Mouse (Mus musculus): ENCODE results near the gene Nrgn.

GRCm38 (mm10) chr9:37595570-37595969, 42.9 kb upstream of the Nrgn start:
- TF ChIP-seq CTCF (IDR thresholded peaks at IDR 0.05; ENCODE audit: low read depth, low read length) (no peak), TAL1 (conservative IDR thresholded peaks at IDR 0.05; ENCODE audit: low read depth, low read length) (no peak), GATA1 (IDR thresholded peaks at IDR 0.05; ENCODE audit: borderline replicate concordance, low read length) (no peak), GATA2 (IDR thresholded peaks at IDR 0.05; ENCODE audit: borderline replicate concordance, low read depth, low read length) (no peak), POLR2AphosphoS5 (IDR thresholded peaks at IDR 0.05; ENCODE audit: insufficient replicate concordance, low read depth, low read length) (no peak)
